Mouse (Mus musculus) myocyte (in vitro differentiated cells): ENCODE data around the gene Tmem8b. TPM values are rescaled to one million over a fixed set of nuclear protein-coding genes. Genes with fewer than 3 reads are reported as not detected.

Experiments
- H3K27me3 ChIP-seq: one replicate; pipeline ENCODE4 v1.6.1; 2011; ENCODE audit not compliant: control insufficient read depth, insufficient read depth, insufficient read length
- H3K36me3 ChIP-seq: one replicate; pipeline ENCODE4 v1.6.1; 2011; ENCODE audit not compliant: control insufficient read depth, insufficient read depth
- H3K4me2 ChIP-seq: one replicate; pipeline ENCODE4 v1.6.1; 2011; ENCODE audit warnings: low read depth, control low read depth
- H3K4me3 ChIP-seq: one replicate; pipeline ENCODE4 v1.5.1; 2011; ENCODE audit warnings: mild to moderate bottlenecking, control low read depth, moderate library complexity
- H3K79me2 ChIP-seq: one replicate; pipeline ENCODE4 v1.6.1; 2011; ENCODE audit not compliant: control insufficient read depth, insufficient read depth
- H3ac ChIP-seq: one replicate; pipeline ENCODE4 v1.6.1; 2011; ENCODE audit not compliant: control insufficient read depth, insufficient read length
- CEBPB ChIP-seq: IDR thresholded peaks from 2 replicates; pipeline ENCODE4 v1.6.1; 2011; ENCODE audit warnings: mild to moderate bottlenecking, moderate library complexity; ENCODE audit not compliant: poor library complexity, insufficient read depth, severe bottlenecking
- E2F4 ChIP-seq: IDR thresholded peaks from one replicate; pipeline ENCODE4 v1.6.1; 2011; ENCODE audit warnings: mild to moderate bottlenecking, control low read depth, moderate library complexity; ENCODE audit not compliant: insufficient read depth
- MAX ChIP-seq: IDR thresholded peaks from one replicate; pipeline ENCODE4 v1.6.1; 2011; ENCODE audit warnings: low read depth, mild to moderate bottlenecking, control low read depth
- MYOD1 ChIP-seq, 3 experiments: IDR thresholded peaks; one replicate each; pipeline ENCODE4 v1.6.1; 2011; ENCODE audit warnings: control low read depth in 2 of 3, low read depth in 2 of 3, mild to moderate bottlenecking in 2 of 3, moderate library complexity in 1 of 3; ENCODE audit not compliant: insufficient read length in 2 of 3, control insufficient read depth in 1 of 3
- MYOG ChIP-seq, 3 experiments: IDR thresholded peaks; one replicate each; pipeline ENCODE4 v1.6.1; 2011; ENCODE audit warnings: control low read depth in 2 of 3, low read depth in 2 of 3, mild to moderate bottlenecking in 2 of 3; ENCODE audit not compliant: insufficient read length in 2 of 3, control insufficient read depth in 1 of 3, insufficient read depth in 1 of 3
- POLR2A ChIP-seq: IDR thresholded peaks from one replicate; pipeline ENCODE4 v1.6.1; 2011; ENCODE audit warnings: low read depth, mild to moderate bottlenecking, control low read depth, moderate library complexity; ENCODE audit not compliant: insufficient read length
- POLR2AphosphoS2 ChIP-seq: IDR thresholded peaks from one replicate; pipeline ENCODE4 v1.6.1; 2011; ENCODE audit warnings: low read depth, control low read depth; ENCODE audit not compliant: insufficient read length
- REST ChIP-seq: IDR thresholded peaks from one replicate; pipeline ENCODE4 v1.6.1; 2011; ENCODE audit warnings: mild to moderate bottlenecking, control low read depth, moderate library complexity; ENCODE audit not compliant: insufficient read depth, insufficient read length
- SRF ChIP-seq: IDR thresholded peaks from one replicate; pipeline ENCODE4 v1.6.1; 2011; ENCODE audit warnings: low read depth; ENCODE audit not compliant: control insufficient read depth, insufficient read length
- TCF12 ChIP-seq: IDR thresholded peaks from one replicate; pipeline ENCODE4 v1.6.1; 2011; ENCODE audit warnings: mild to moderate bottlenecking, control low read depth; ENCODE audit not compliant: poor library complexity, insufficient read depth, severe bottlenecking
- TCF3 ChIP-seq: IDR thresholded peaks from one replicate; pipeline ENCODE4 v1.6.1; 2011; ENCODE audit warnings: low read depth, control low read depth; ENCODE audit not compliant: insufficient read length
- USF1 ChIP-seq: IDR thresholded peaks from one replicate; pipeline ENCODE4 v1.6.1; 2011; ENCODE audit warnings: low read depth, mild to moderate bottlenecking, control low read depth, moderate library complexity
- polyA plus RNA-seq: library from polyadenylated mRNA; unstranded; fragments of >200 nt; fragmentation: generic; extraction: Trizol; gene quantifications from one replicate; pipeline ENCODE4 v1.2.1, GENCODE M21; 2012; ENCODE audit warnings: missing spikeins

Gene Tmem8b
- polyA plus RNA-seq, 1 experiment: 1.7 TPM

DNA sequence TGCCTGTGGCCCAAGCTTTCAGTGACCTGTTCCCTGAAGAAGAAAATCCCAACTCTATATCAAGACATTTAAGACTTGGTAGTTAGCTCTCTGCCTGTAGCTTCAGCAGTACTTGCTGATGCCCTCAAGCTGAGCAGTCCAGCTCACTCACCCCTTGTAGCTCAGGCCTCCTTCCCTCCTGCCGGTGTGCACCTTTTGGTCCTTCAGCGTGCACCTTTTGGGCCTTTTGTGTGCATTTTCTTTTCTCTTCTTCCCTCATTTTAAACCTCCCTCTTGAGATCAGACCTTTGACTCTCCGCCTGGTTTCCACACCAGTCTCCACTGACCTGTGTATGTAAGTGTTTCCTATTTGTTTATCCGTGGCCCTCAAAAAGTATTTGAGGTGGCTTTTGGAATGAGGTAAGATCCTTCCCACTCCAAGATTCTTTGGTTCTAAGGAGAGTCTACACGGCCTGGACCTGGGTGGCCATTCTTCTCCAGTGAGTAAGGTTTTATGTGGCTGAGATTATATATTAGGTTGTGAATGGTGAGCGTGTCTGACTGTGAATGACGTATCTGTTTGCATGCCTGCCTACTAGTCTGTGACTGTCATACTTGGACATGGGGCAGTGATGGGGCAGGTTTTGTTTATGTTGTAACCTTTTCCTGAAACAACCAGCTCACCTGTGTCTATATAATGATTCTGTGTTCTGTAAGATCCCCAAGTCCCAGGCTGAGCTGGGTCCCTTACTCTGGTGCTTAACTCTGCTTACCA, 34.0 kb upstream of the Tmem8b start:
- no peak overlapping the region for H3K4me2 ChIP-seq

DNA sequence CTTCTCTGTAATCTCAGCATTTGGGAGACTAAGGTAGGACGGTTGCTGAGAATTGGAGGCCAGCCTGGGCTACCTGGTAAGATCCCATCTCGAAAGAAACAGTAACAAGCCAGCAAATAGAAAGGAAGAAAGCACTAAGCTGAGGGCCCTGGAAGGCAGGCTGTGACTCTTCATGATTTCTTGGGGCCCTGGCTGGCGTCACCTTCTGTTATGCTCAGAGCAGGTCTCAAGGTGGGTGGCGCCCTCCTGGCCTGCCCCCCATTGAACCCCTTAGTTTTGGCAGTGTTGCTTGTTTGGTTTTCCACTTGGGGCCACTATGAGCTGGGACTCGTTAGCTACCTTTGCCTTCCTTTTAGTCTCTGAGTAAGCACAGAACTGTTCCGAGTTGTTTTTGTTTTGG, 32.0 kb upstream of the Tmem8b start:
- no peaks in the 10 kb centered on the region for H3K79me2 ChIP-seq
- no peak overlapping the region for H3ac ChIP-seq
- H3K4me3 ChIP-seq: no peak overlapping the region
- H3K4me2 ChIP-seq: no peak overlapping the region
- H3K36me3 ChIP-seq: no peaks in the 10 kb centered on the region
- H3K27me3 ChIP-seq: no peaks in the 10 kb centered on the region
- no peak for TF ChIP-seq MYOD1 (IDR thresholded peaks at IDR 0.05; ENCODE audit: control insufficient read depth in 1 of 3, insufficient read length in 2 of 3, low read depth in 2 of 3)
- no peak for TF ChIP-seq CEBPB
- TF ChIP-seq POLR2AphosphoS2: no peak
- TF ChIP-seq POLR2A: no peak
- TF ChIP-seq E2F4: no peak
- TF ChIP-seq MYOG (IDR thresholded peaks at IDR 0.05; ENCODE audit: control insufficient read depth in 1 of 3, insufficient read depth in 1 of 3, insufficient read length in 2 of 3, low read depth in 2 of 3): no peak
- no peak for TF ChIP-seq USF1
- no peak for TF ChIP-seq REST
- TF ChIP-seq SRF: no peak
- TF ChIP-seq TCF12: no peak

More for the DNA sequence above, 34.0 kb upstream of the Tmem8b start:
- Histone ChIP-seq H3K79me2 (no peaks in the 10 kb centered on the region), H3K36me3 (no peaks in the 10 kb centered on the region), H3K27me3 (no peaks in the 10 kb centered on the region), H3ac (no peak overlapping the region), H3K4me3 (no peak overlapping the region)
- no peak for TF ChIP-seq CEBPB
- no peak for TF ChIP-seq POLR2AphosphoS2
- no peak for TF ChIP-seq POLR2A
- TF ChIP-seq MYOG (IDR thresholded peaks at IDR 0.05; ENCODE audit: control insufficient read depth in 1 of 3, insufficient read depth in 1 of 3, insufficient read length in 2 of 3, low read depth in 2 of 3): no peak
- no peak for TF ChIP-seq SRF
- no peak for TF ChIP-seq USF1
- TF ChIP-seq REST: no peak
- no peak for TF ChIP-seq MAX
- no peak for TF ChIP-seq MYOD1 (IDR thresholded peaks at IDR 0.05; ENCODE audit: control insufficient read depth in 1 of 3, insufficient read length in 2 of 3, low read depth in 2 of 3)
- TF ChIP-seq E2F4: no peak
- TF ChIP-seq TCF12: no peak
- no peak for TF ChIP-seq TCF3

DNA sequence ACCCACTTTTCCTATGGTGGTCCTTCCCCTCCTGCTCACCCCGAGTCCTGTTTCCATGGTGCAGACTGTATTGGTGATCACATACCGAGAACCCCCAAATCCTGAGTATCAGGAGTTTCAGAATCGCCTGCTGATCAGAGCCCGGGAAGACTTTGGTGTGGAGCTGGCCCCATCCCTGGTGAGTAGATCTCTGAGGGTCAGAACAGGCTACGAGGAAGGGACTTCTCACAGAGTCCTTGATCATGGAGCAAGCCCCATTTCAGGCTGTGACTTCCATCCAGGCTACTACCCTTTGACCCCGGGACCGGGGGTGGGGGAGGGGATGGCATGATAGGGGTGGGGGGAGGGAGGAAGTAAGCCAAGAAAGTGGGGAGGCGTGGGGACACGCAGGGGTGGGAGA, 28.7 kb upstream of the Tmem8b start:
- no peaks in the 10 kb centered on the region for H3K79me2 ChIP-seq
- H3K27me3 ChIP-seq: no peaks in the 10 kb centered on the region
- H3K36me3 ChIP-seq: no peaks in the 10 kb centered on the region
- H3ac ChIP-seq: no peak overlapping the region
- H3K4me3 ChIP-seq: no peak overlapping the region
- no peak for TF ChIP-seq USF1
- TF ChIP-seq MYOG (IDR thresholded peaks at IDR 0.05; ENCODE audit: control insufficient read depth in 1 of 3, insufficient read depth in 1 of 3, insufficient read length in 2 of 3, low read depth in 2 of 3): no peak
- TF ChIP-seq TCF3: no peak
- TF ChIP-seq POLR2A: no peak
- TF ChIP-seq POLR2AphosphoS2: no peak
- TF ChIP-seq SRF: no peak
- no peak for TF ChIP-seq E2F4
- TF ChIP-seq MYOD1 (IDR thresholded peaks at IDR 0.05; ENCODE audit: control insufficient read depth in 1 of 3, insufficient read length in 2 of 3, low read depth in 2 of 3): no peak
- no peak for TF ChIP-seq CEBPB
- no peak for TF ChIP-seq TCF12
- TF ChIP-seq MAX: no peak
- no peak for TF ChIP-seq REST
- H3K4me2 ChIP-seq: no peak overlapping the region

DNA sequence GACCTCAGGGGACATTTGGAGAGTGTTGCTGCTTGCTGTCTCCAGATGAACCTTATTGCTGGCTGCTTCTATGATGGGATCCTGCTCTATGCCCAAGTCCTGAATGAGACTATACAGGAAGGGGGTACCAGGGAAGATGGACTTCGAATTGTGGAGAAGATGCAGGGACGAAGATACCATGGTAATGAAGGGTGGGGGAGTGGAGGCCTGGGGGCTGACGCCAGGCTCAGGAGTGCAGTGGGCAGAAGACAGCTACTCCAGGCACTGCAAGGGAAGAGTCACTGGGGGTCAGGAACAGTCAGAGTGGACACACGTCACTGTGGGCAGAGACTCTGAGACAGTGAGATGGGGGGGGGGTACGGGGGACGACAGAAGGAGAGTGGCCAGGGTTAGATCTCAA, 28.3 kb upstream of the Tmem8b start:
- Histone ChIP-seq H3K79me2 (no peaks in the 10 kb centered on the region), H3K27me3 (no peaks in the 10 kb centered on the region)

More for the DNA sequence above, 28.3 kb upstream of the Tmem8b start:
- TF ChIP-seq MYOD1 (IDR thresholded peaks at IDR 0.05; ENCODE audit: control insufficient read depth in 1 of 3, insufficient read length in 2 of 3, low read depth in 2 of 3) (no peak), E2F4 (no peak), REST (no peak), POLR2AphosphoS2 (no peak), TCF3 (no peak), POLR2A (no peak), USF1 (no peak), MYOG (IDR thresholded peaks at IDR 0.05; ENCODE audit: control insufficient read depth in 1 of 3, insufficient read depth in 1 of 3, insufficient read length in 2 of 3, low read depth in 2 of 3) (no peak), MAX (no peak)
- no peak overlapping the region for H3ac ChIP-seq
- no peak overlapping the region for H3K4me2 ChIP-seq
- no peak overlapping the region for H3K4me3 ChIP-seq
- no peaks in the 10 kb centered on the region for H3K36me3 ChIP-seq
